Mouse (Mus musculus): ENCODE measurements around the gene Tmem81.

The Tmem81 gene

GRCm38 (mm10) chr1:132520764-132521163 lies 14.7 kb downstream of the Tmem81 start:
- peak; percentile 72 to 74 for DNase-seq

- DNase-seq: no peak
These were observed 17.0 kb downstream of the Tmem81 start for GRCm38 (mm10) chr1:132523048-132523447.

- DNase-seq: peak in 1 of 2 experiments; percentile 23
These were observed 17.9 kb downstream of the Tmem81 start for GRCm38 (mm10) chr1:132523920-132524319.

GRCm38 (mm10) chr1:132525832-132526231 lies 19.8 kb downstream of the Tmem81 start:
- peak in 1 of 2 experiments; percentile 52 for DNase-seq

- DNase-seq: no peak
These were observed 22.0 kb downstream of the Tmem81 start for GRCm38 (mm10) chr1:132528071-132528470.

GRCm38 (mm10) chr1:132528647-132529334 lies 22.8 kb downstream of the Tmem81 start:
- DNase-seq: no peak

GRCm38 (mm10) chr1:132530631-132531191 lies 24.7 kb downstream of the Tmem81 start:
- no peak for DNase-seq

GRCm38 (mm10) chr1:132532521-132532920 lies 26.5 kb downstream of the Tmem81 start:
- no peak for DNase-seq

GRCm38 (mm10) chr1:132533840-132534239 lies 27.8 kb downstream of the Tmem81 start:
- DNase-seq: no peak

GRCm38 (mm10) chr1:132535541-132535940 lies 29.5 kb downstream of the Tmem81 start:
- no peak for DNase-seq

GRCm38 (mm10) chr1:132536416-132536815 lies 30.4 kb downstream of the Tmem81 start:
- DNase-seq: no peak

GRCm38 (mm10) chr1:132537736-132538135 lies 31.7 kb downstream of the Tmem81 start:
- no peak for DNase-seq

GRCm38 (mm10) chr1:132540701-132541100 lies 34.7 kb downstream of the Tmem81 start:
- DNase-seq: no peak

GRCm38 (mm10) chr1:132541171-132541823 lies 35.3 kb downstream of the Tmem81 start:
- DNase-seq: peak in 1 of 2 experiments; percentile 40

GRCm38 (mm10) chr1:132541824-132542599 lies 36.0 kb downstream of the Tmem81 start:
- no peak for DNase-seq

- DNase-seq: no peak
These were observed 36.8 kb downstream of the Tmem81 start, which contains the start of gene Cntn2 for GRCm38 (mm10) chr1:132542762-132543306. Gene Cntn2 (minus strand): TSS chr1:132543256.

- no peak for DNase-seq
These were observed 37.8 kb downstream of the Tmem81 start for GRCm38 (mm10) chr1:132543789-132544188.

- DNase-seq: peak; percentile 10 to 25
These were observed 52.0 kb downstream of the Tmem81 start for GRCm38 (mm10) chr1:132557901-132558631.

Measured in lung, adult 18-20 months (tissue).